8 mouse cellular contexts compared by ENCODE assay signal in genomic region chr2:11496601-11497031, GRCm38 (mm10). TPM values are rescaled to one million over a fixed set of nuclear protein-coding genes. Genes with fewer than 3 reads are reported as not detected.
DNase-seq lines count a peak whose midpoint lies in the region; ATAC-seq and TF ChIP-seq lines count a peak whose summit lies in the region.

No protein-coding gene starts in this region.

- no peak for ATAC-seq in cerebellum, adult (ENCODE audit: insufficient number of reproducible peaks, low FRiP score, low TSS enrichment)
- no peak for ATAC-seq in CD4-positive, CD25-positive, alpha-beta regulatory T cell, adult 4 months

- H3K36me3 ChIP-seq in macrophage (ENCODE audit: inconsistent target): peaks cover 23% of the 10 kb centered on the region

- no peak for TF ChIP-seq CTCF in layer of hippocampus, adult 2 months (conservative IDR thresholded peaks at IDR 0.05)

- no peak overlapping the region; the same call in 1 of the 2 replicates for H3K4me3 ChIP-seq in layer of hippocampus, adult 2 months
- no peak overlapping the region for H3K4me3 ChIP-seq in macrophage (ENCODE audit: inconsistent target)

- DNase-seq in cerebellum, postnatal 10 days: peak; percentile 66 to 72
- peak; percentile 36 for DNase-seq in adrenal gland, postnatal 25 days
- peak; percentile 67 to 81 for DNase-seq in layer of hippocampus, adult 2 months (ENCODE audit: low spot score in 2 of 2)
- no peak for DNase-seq in urinary bladder, postnatal 25 days (ENCODE audit: low spot score)
- DNase-seq in thymus, postnatal 4 days: no peak

- H3K79me2 ChIP-seq in macrophage (ENCODE audit: inconsistent target): peaks cover 71% of the 10 kb centered on the region

- H3K27ac ChIP-seq in layer of hippocampus, adult 2 months: peak overlapping the region; percentile 49; the same call in 1 of the 2 replicates
- peak overlapping the region; percentile 10; the same call in 1 of the 2 replicates for H3K27ac ChIP-seq in macrophage

- 13% methylated on average over 2 of the region's 3 CpGs for WGBS in macrophage (ENCODE audit: missing documents)

RNA-seq across cellular contexts. Expression of gene Pfkfb3, which starts 57.3 kb away (rescaled TPM):
- total RNA-seq in adrenal gland, postnatal 25 days (2021): 93.7 and 145 TPM in 2 replicates
- total RNA-seq in layer of hippocampus, adult 2 months (2021): 10 to 100 TPM; 36.8 to 40.1 TPM
- 1,000 to 10,000 TPM in 2 of 26 experiments, 100 to 1,000 TPM in 24; 111 to 1,491 (median 237) TPM for total RNA-seq in macrophage (2018; cell fraction: chromatin; rRNA removed)
- 100 to 1,000 TPM in 2 of 26 experiments, 10 to 100 TPM in 24; 30.1 to 146 (median 53.5) TPM for total RNA-seq in macrophage (2018; cell fraction: cytosol; rRNA removed)
- total RNA-seq in macrophage (2018; cell fraction: nucleus; rRNA removed): 100 to 1,000 TPM in 21 of 26 experiments, 10 to 100 TPM in 5; 72.7 to 734 (median 143) TPM
- polyA plus RNA-seq in macrophage (2018): 29.8 to 38.1 TPM (median 29.9 TPM) in 3 replicates
- polyA plus RNA-seq in CD4-positive, CD25-positive, alpha-beta regulatory T cell, adult 4 months (2017; shearing (Covaris generic)): 10 to 100 TPM; 17.6 to 22.7 TPM

Comparison
In these comparisons a context has a peak if more than half of its experiments do, and no peak if none do; other contexts are left out.
1. DNase-seq: peak in cerebellum, postnatal 10 days (2 of 2), adrenal gland, postnatal 25 days (single experiment) and layer of hippocampus, adult 2 months (2 of 2); none in urinary bladder, postnatal 25 days (single experiment) and thymus, postnatal 4 days (single experiment).